Mouse (Mus musculus) erythroblast, embryonic 14.5 days (primary cell): ENCODE results near the gene Sh2b3. TPM values are rescaled to one million over a fixed set of nuclear protein-coding genes. Genes with fewer than 3 reads are reported as not detected.

Source experiments
- H3K27me3 ChIP-seq: 2 replicates; pipeline ENCODE4 v1.6.1; 2012; ENCODE audit warnings: inconsistent platforms; ENCODE audit not compliant: control insufficient read depth
- H3K36me3 ChIP-seq: 2 replicates; pipeline ENCODE4 v1.6.1; 2012; ENCODE audit warnings: mild to moderate bottlenecking, inconsistent platforms; ENCODE audit not compliant: control insufficient read depth
- H3K4me1 ChIP-seq: 2 replicates; pipeline ENCODE4 v1.6.1; 2012; ENCODE audit warnings: inconsistent platforms; ENCODE audit not compliant: control insufficient read depth
- H3K4me3 ChIP-seq: replicated peaks from 2 replicates; pipeline ENCODE3; 2012; ENCODE audit warnings: moderate library complexity, mild to moderate bottlenecking, inconsistent platforms
- H3K9me3 ChIP-seq: 2 replicates; pipeline ENCODE4 v1.6.1; 2012; ENCODE audit warnings: low read length, inconsistent platforms, mixed read lengths; ENCODE audit not compliant: control insufficient read depth
- GATA1 ChIP-seq: IDR thresholded peaks from 2 replicates; pipeline ENCODE4 v1.6.1; 2012; ENCODE audit warnings: low read length, inconsistent platforms, mixed read lengths
- TAL1 ChIP-seq: IDR thresholded peaks from 3 replicates; pipeline ENCODE4 v1.6.1; 2012; ENCODE audit warnings: low read length, inconsistent platforms, mixed read lengths
- polyA plus RNA-seq: library from polyadenylated mRNA; stranded (reverse); fragments of >175 nt; gene quantifications from 2 replicates; pipeline ENCODE4 v1.2.3, GENCODE M21; 2012

Sh2b3 gene
- polyA plus RNA-seq, 1 experiment: 2.0 TPM

DNA sequence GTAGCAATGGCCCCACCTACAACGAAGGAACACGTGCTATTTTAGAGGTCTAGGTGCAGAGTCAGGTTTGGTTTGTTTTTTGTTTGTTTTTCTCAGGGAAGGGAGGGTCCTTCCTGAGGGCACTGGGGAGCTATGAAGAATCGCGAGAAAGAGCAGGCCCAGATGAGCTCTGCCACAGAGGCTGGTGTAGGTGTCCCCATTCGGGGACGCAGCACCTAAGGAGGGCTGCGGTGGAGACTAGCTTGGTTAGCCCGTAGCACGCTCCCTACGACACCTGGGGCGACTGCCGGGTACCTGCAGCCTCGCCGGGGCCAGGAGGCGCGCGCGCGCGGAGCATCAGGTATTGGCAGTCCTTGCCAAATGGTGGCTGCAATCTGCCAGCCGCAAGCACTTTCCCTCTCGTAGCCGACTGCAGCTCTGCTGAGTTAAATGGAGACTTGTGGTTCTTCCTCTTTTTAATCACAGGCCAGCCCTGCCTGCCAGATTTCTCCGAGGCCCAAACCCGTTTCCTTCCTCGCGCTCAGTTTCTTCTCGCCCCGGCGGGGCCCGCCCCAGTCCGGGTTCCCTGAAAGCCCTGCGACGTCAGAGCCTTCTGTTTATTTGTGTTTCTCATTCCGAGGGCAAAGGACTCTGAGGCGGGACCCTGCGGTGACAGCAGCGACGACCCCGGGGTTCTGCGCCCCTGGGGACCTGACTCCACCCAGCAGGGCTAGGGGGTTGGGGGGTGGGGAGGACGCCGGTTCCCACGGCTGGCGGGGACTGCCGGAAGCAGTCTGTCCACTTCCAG, 1.1 kb upstream of the Sh2b3 start:
- peaks cover 41% of the 10 kb centered on the region for H3K27me3 ChIP-seq
- H3K36me3 ChIP-seq: peaks cover 3% of the 10 kb centered on the region
- TF ChIP-seq TAL1: no peak
- TF ChIP-seq GATA1: no peak
- H3K9me3 ChIP-seq: no peaks in the 10 kb centered on the region
- H3K4me1 ChIP-seq: peaks cover 77% of the 10 kb centered on the region
- peak overlapping the region; percentile 61 for H3K4me3 ChIP-seq

DNA sequence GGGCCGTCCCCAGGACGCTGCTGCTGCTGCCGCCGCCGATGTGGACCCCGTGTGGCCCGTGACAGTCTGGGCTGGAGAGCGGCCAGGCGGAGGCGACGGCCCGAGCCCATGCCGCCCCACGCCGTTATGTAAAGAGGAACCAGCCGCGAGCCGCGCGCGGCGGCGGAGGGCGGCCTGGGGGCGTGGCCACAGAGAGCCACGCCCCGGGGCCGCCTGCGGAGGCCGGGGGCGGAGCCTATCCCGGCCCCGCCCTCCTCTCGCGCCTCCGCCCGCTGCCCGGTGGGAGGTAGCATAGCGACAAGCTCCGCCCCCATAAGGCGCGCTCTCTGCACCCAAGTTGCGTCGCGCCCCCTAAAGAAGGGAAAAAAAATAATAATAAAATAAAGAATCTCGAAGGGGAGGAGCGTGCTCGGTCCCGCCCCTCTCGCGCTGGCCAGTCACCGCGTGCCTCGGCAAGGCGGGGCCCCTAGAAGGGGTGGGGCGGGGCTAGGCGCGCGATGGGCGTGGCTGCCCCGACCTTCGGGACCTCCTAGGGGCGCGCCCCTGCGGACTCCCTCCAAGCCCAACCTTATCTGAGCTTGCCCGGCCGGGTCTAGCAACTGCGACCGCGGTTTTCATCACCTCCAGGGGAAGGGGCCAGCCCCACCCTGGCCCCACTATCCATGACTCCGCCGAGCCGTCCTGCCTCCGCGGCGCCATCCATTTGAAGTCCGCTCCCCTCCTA, 592 bp downstream of the Sh2b3 start:
- TF ChIP-seq TAL1 (no peak), GATA1 (no peak)
- H3K27me3 ChIP-seq: peaks cover 25% of the 10 kb centered on the region
- H3K9me3 ChIP-seq: no peaks in the 10 kb centered on the region
- H3K4me3 ChIP-seq: peak overlapping the region; percentile 84
- peaks cover 77% of the 10 kb centered on the region for H3K4me1 ChIP-seq
- H3K36me3 ChIP-seq: peaks cover 12% of the 10 kb centered on the region

DNA sequence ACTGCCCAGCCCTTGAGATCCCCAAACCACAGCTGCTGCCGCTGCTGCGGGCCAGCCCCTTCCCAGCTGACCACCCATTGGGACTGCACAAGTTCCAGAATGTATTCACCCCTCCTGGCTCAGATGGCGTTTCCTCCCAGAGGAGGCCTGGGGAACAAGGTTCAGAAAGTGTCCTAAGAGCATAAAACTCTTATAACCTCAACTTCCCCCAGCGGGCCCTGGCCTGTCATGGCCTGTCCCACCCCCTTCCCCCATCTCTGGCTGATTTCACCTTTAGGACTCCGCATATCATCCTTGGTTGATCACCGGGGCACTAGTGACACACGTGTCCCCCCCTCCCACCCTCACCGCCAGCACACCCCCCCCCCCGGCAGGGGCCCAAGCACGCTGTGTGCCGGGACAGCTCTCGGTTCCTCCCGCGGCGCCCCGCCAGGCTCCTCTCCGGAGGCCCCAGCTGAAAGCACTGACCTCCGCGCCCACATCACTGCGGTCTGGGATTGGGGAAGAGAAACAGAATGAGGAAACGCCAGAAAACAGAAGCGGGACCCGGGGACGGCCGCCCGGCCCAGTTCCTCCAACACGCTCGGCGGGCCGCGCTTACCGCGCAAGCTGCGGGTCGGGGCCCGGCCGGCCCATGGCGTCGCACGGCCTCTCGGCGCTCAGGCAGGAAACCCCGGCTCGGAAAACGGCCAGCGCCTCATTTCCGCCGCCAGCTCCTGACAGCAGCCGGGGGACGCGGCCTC, 1.3 kb downstream of the Sh2b3 start:
- Histone ChIP-seq H3K4me1 (peaks cover 79% of the 10 kb centered on the region), H3K27me3 (peaks cover 24% of the 10 kb centered on the region), H3K9me3 (no peaks in the 10 kb centered on the region), H3K4me3 (peak overlapping the region; percentile 84), H3K36me3 (peaks cover 19% of the 10 kb centered on the region)
- TF ChIP-seq TAL1: no peak
- TF ChIP-seq GATA1: no peak

DNA sequence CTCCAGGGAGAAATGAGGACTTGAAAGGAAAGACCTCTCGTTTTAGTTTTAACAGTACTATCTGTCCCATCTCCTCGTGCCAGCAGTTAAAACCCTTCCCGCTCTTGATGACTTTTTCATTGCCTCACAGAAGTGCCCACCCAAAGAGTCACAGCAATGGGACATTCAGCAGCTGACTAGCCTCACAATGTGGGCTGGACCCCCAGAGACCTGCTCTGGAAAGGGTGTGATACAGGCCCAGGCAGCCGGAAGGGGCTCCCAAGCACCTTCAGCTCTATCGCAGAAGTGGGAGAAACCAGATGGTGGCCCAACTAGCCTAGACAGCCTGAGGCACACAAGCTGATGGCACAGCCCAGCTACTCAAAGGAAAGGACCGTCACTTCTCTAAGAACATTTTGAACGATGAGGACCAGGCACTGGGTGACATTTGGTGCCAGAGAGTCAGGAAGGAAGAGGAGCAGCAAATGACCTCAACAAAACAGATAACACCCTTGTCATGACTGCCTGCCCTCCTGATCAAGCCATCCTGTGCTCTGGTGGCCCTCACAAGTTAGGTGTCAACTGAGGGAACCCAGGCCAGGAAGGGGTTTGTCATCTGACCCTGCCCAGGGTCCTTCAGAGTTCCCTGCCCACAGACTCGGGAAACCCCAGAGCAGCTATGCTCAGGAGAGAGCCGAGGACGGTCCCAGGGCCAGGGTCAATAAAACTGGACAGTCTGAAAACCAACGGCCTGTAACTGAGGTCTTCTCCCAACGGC, 2.3 kb downstream of the Sh2b3 start:
- peaks cover 24% of the 10 kb centered on the region for H3K27me3 ChIP-seq
- peaks cover 79% of the 10 kb centered on the region for H3K4me1 ChIP-seq
- peaks cover 24% of the 10 kb centered on the region for H3K36me3 ChIP-seq
- peak overlapping the region; percentile 84 for H3K4me3 ChIP-seq
- TF ChIP-seq TAL1: no peak
- no peak for TF ChIP-seq GATA1
- no peaks in the 10 kb centered on the region for H3K9me3 ChIP-seq

DNA sequence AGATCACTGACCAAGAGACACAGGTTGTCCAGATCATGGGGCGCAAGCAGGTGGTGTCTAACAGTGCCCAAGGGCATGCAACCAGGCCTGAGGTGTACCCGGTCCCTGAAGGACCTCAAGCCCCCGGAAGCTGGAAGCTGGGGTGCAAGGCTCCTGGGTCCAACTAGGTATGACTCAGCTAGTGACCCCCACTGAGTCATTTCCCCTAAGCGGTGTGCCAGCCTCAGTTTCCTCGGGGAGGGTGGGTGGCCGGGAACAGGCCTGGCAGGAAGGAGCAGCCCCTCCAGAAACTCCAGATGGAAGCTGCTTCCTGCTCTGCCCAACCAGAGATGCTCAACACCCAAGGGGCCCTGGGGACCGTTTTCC, 3.2 kb downstream of the Sh2b3 start:
- peaks cover 27% of the 10 kb centered on the region for H3K36me3 ChIP-seq
- peak overlapping the region; percentile 2 for H3K4me3 ChIP-seq
- TF ChIP-seq TAL1 (no peak), GATA1 (no peak)
- H3K9me3 ChIP-seq: no peaks in the 10 kb centered on the region
- H3K4me1 ChIP-seq: peaks cover 76% of the 10 kb centered on the region
- peaks cover 21% of the 10 kb centered on the region for H3K27me3 ChIP-seq

DNA sequence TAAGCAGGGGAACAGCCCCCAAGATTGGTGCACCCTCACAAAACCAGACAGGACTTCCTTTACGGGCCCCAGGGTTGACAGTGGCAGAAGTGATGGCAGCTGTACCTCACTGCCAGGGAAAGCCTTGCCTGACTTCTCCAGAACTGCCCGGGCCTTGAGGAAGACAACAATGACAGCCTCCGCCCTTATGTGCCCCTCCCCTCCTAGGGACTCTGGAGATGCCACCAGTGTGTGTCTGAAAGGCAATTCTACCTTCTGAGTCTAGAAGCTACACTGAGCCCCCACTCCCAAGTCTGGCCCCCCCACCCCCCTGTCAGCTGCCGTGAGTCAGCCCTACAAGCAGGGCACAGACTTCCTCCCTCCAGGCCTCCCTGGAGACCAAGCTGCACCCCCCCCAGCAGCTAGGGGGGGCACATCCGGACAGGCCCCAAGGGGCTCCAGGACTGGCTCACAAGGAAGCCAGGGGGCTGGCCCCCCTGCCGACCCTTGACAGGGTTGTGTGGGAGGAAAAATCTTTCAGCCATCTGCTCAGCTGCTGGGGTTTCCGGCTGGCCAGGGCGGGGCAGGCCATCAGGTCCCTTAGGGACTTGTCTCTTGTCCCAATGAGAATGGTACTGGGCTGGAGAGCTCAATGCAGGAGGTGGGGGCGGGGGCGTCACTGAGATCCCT, 3.7 kb downstream of the Sh2b3 start:
- Histone ChIP-seq H3K36me3 (peaks cover 32% of the 10 kb centered on the region), H3K9me3 (peaks cover 2% of the 10 kb centered on the region), H3K27me3 (peaks cover 16% of the 10 kb centered on the region), H3K4me1 (peaks cover 71% of the 10 kb centered on the region), H3K4me3 (peak overlapping the region; percentile 2)
- no peak for TF ChIP-seq TAL1
- no peak for TF ChIP-seq GATA1

DNA sequence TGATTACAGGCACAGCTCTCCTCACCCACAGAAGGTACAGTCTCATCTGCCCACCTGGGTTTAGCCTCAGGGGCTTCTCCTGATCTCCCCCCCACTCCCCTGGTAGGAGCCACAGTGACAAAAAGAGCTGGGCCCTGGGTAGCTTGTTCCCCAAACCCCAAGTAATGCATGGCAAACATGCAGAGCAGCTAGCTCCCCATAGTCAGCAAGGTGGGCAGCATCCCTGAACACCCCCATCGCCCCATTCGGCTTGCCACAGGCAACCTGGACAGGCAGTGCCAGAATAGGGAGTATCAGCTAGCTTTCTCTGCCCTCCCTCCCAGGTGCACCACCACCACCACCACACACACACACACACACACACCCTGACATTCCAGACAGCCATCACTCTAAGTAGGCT, 4.3 kb downstream of the Sh2b3 start:
- H3K36me3 ChIP-seq: peaks cover 38% of the 10 kb centered on the region
- peaks cover 10% of the 10 kb centered on the region for H3K27me3 ChIP-seq
- peaks cover 65% of the 10 kb centered on the region for H3K4me1 ChIP-seq
- H3K4me3 ChIP-seq: no peak overlapping the region
- TF ChIP-seq GATA1: no peak
- TF ChIP-seq TAL1: no peak
- H3K9me3 ChIP-seq: peaks cover 7% of the 10 kb centered on the region
